ENCODE assay signal across 18 mouse cellular contexts in genomic region chr7:28385196-28385595, GRCm38 (mm10). TPM values are rescaled to one million over a fixed set of nuclear protein-coding genes. Genes with fewer than 3 reads are reported as not detected.
DNase-seq lines count a peak whose midpoint lies in the region; ATAC-seq and TF ChIP-seq lines count a peak whose summit lies in the region.
"Had no signal": no experiment of that assay in that cellular context is flagged by ENCODE, and none has a peak within 500 bp of the region (broad histone marks: within the 10 kb centered on the region; RNA-seq: fewer than 3 reads in every experiment).

No protein-coding gene starts in this region.

- H3K4me2 ChIP-seq in stomach, embryonic 16.5 days (ENCODE audit: low read depth, low read length): no peak overlapping the region
- H3K4me2 ChIP-seq in forebrain, embryonic 12.5 days: no peak overlapping the region
- H3K4me2 ChIP-seq: hindbrain, embryonic 14.5 days had no signal

- 71% methylated on average over 9 of the region's 9 CpGs for WGBS in bone marrow, adult 2 months
- 92% methylated on average over 9 of the region's 9 CpGs for WGBS in stomach, embryonic 16.5 days
- WGBS in forebrain, embryonic 12.5 days: 89% methylated on average over 9 of the region's 9 CpGs

- TF ChIP-seq CTCF in layer of hippocampus, adult 2 months (conservative IDR thresholded peaks at IDR 0.05): no peak
- TF ChIP-seq CTCF in bone marrow, adult 2 months (IDR thresholded peaks at IDR 0.05; ENCODE audit: control insufficient read depth, insufficient read depth, low read length): no peak

- no peak for ATAC-seq in stomach, embryonic 16.5 days (ENCODE audit: insufficient read depth, low FRiP score)
- no peak for ATAC-seq in forebrain, embryonic 12.5 days (ENCODE audit: low FRiP score)
- ATAC-seq: forebrain, postnatal 0 days; Patski had no signal

- H3K36me3 ChIP-seq in stomach, embryonic 16.5 days (ENCODE audit: control insufficient read depth, insufficient read depth, low read length): peaks cover 7% of the 10 kb centered on the region; the same call in 1 of the 2 replicates
- peaks cover 44% of the 10 kb centered on the region for H3K36me3 ChIP-seq in forebrain, embryonic 12.5 days (replicated peaks)

- H3K9me3 ChIP-seq in stomach, embryonic 16.5 days (replicated peaks; ENCODE audit: control insufficient read depth, low read length): no peaks in the 10 kb centered on the region
- no peaks in the 10 kb centered on the region for H3K9me3 ChIP-seq in forebrain, embryonic 12.5 days

- TF ChIP-seq POLR2A in bone marrow, adult 2 months (IDR thresholded peaks at IDR 0.05; ENCODE audit: borderline replicate concordance, control insufficient read depth, low read depth, low read length): no peak

- peak overlapping the region; percentile 32; the same call in 1 of the 2 replicates for H3K27ac ChIP-seq in layer of hippocampus, adult 2 months
- H3K27ac ChIP-seq in bone marrow, adult 2 months (ENCODE audit: control insufficient read depth, insufficient read depth, low read depth, low read length, poor library complexity): peak overlapping the region; percentile 92
- H3K27ac ChIP-seq in brown adipose tissue, adult 24 weeks (replicated peaks; ENCODE audit: low read depth, low read length): peak overlapping the region; percentile 57
- 0 out of 2 replicates have a peak overlapping the region, but pooled peaks have one; percentile 22 for H3K27ac ChIP-seq in stomach, embryonic 16.5 days (ENCODE audit: low read length)
- H3K27ac ChIP-seq in forebrain, embryonic 12.5 days: no peak overlapping the region
- H3K27ac ChIP-seq: hindbrain, embryonic 14.5 days; left cerebral cortex, adult 2 months had no signal

- H3K4me3 ChIP-seq in layer of hippocampus, adult 2 months: no peak overlapping the region
- H3K4me3 ChIP-seq in bone marrow, adult 2 months (replicated peaks; ENCODE audit: control insufficient read depth, low read depth, low read length): no peak overlapping the region
- no peak overlapping the region for H3K4me3 ChIP-seq in brown adipose tissue, adult 24 weeks (ENCODE audit: insufficient read depth, low read depth, low read length)
- H3K4me3 ChIP-seq in stomach, embryonic 16.5 days (replicated peaks; ENCODE audit: low read length): no peak overlapping the region
- H3K4me3 ChIP-seq in forebrain, embryonic 12.5 days (replicated peaks): no peak overlapping the region
- H3K4me3 ChIP-seq: erythroblast, embryonic 14.5 days; left cerebral cortex, adult 2 months had no signal

- H3K27me3 ChIP-seq in stomach, embryonic 16.5 days (ENCODE audit: control insufficient read depth, insufficient read depth, low read length): no peaks in the 10 kb centered on the region
- no peaks in the 10 kb centered on the region; the same call in 1 of the 2 replicates for H3K27me3 ChIP-seq in forebrain, embryonic 12.5 days
- H3K27me3 ChIP-seq: Patski had no signal

- no peak for DNase-seq in layer of hippocampus, adult 2 months (ENCODE audit: low spot score in 2 of 2)
- no peak for DNase-seq in layer of hippocampus, adult 8-10 months (ENCODE audit: low spot score in 2 of 2)
- DNase-seq in cerebellum, postnatal 10 days: no peak
- DNase-seq: cerebellum, adult 11 months; cerebellum, postnatal 25 days; forebrain, postnatal 0 days; kidney, adult 11 months; kidney, postnatal 10 days; lung, postnatal 10 days; right cerebral cortex, adult 18-20 months had no signal

- peaks cover 14% of the 10 kb centered on the region for H3K4me1 ChIP-seq in bone marrow, adult 2 months (ENCODE audit: control insufficient read depth, insufficient read depth, low read length)
- H3K4me1 ChIP-seq in brown adipose tissue, adult 24 weeks (ENCODE audit: control insufficient read depth, insufficient read depth, insufficient read length, low read length): peaks cover 22% of the 10 kb centered on the region
- H3K4me1 ChIP-seq in stomach, embryonic 16.5 days (ENCODE audit: control insufficient read depth, insufficient read depth, low read length): peaks cover 35% of the 10 kb centered on the region
- H3K4me1 ChIP-seq in forebrain, embryonic 12.5 days: peaks cover 23% of the 10 kb centered on the region

- H3K9ac ChIP-seq in stomach, embryonic 16.5 days (ENCODE audit: low read length): no peak overlapping the region
- H3K9ac ChIP-seq in forebrain, embryonic 12.5 days: no peak overlapping the region
- H3K9ac ChIP-seq: forebrain, postnatal 0 days; hindbrain, embryonic 14.5 days had no signal

RNA-seq across cellular contexts. Expression of gene Zfp36, which starts 5.1 kb away (rescaled TPM):
- total RNA-seq in layer of hippocampus, adult 2 months (2021): 1 to 10 TPM; 2.0 to 3.2 TPM
- total RNA-seq in layer of hippocampus, adult 8-10 months (2022): 1 to 10 TPM; 1.8 to 7.9 (median 5.0) TPM
- polyA plus RNA-seq in bone marrow, adult 2 months (2011; ENCODE audit: insufficient read depth, insufficient read length, low replicate concordance, missing spikeins): 25.5 and 53.7 TPM in 2 replicates
- polyA plus RNA-seq in brown adipose tissue, adult 24 weeks (2012; ENCODE audit: insufficient read depth, insufficient read length, missing spikeins): 25.1 and 70.2 TPM in 2 replicates
- polyA plus RNA-seq in stomach, embryonic 16.5 days (2015; fragmentation: Nextera tagmentation; extraction: Ambion mirVana): 26.1 and 35.1 TPM in 2 replicates
- polyA plus RNA-seq in forebrain, embryonic 12.5 days (2016; fragmentation: Nextera tagmentation; extraction: Ambion mirVana): 5.1 and 5.5 TPM in 2 replicates

RNA-seq across cellular contexts. Expression of gene Med29, which starts 7.3 kb away (rescaled TPM):
- total RNA-seq in layer of hippocampus, adult 2 months (2021): 10 to 100 TPM; 17.7 to 18.7 TPM
- total RNA-seq in layer of hippocampus, adult 8-10 months (2022): 10 to 100 TPM; 16.0 to 20.2 (median 17.1) TPM
- 12.0 and 24.2 TPM in 2 replicates for polyA plus RNA-seq in bone marrow, adult 2 months (2011; ENCODE audit: insufficient read depth, insufficient read length, low replicate concordance, missing spikeins)
- polyA plus RNA-seq in brown adipose tissue, adult 24 weeks (2012; ENCODE audit: insufficient read depth, insufficient read length, missing spikeins): 18.4 and 20.2 TPM in 2 replicates
- 38.7 and 41.2 TPM in 2 replicates for polyA plus RNA-seq in stomach, embryonic 16.5 days (2015; fragmentation: Nextera tagmentation; extraction: Ambion mirVana)
- polyA plus RNA-seq in forebrain, embryonic 12.5 days (2016; fragmentation: Nextera tagmentation; extraction: Ambion mirVana): 43.1 and 43.6 TPM in 2 replicates

RNA-seq across cellular contexts. Expression of gene Paf1, which starts 7.6 kb away (rescaled TPM):
- total RNA-seq in layer of hippocampus, adult 2 months (2021): 10 to 100 TPM; 68.4 to 79.0 TPM
- total RNA-seq in layer of hippocampus, adult 8-10 months (2022): 10 to 100 TPM; 72.9 to 77.5 (median 75.4) TPM
- polyA plus RNA-seq in bone marrow, adult 2 months (2011; ENCODE audit: insufficient read depth, insufficient read length, low replicate concordance, missing spikeins): 136 and 209 TPM in 2 replicates
- 50.4 and 62.6 TPM in 2 replicates for polyA plus RNA-seq in brown adipose tissue, adult 24 weeks (2012; ENCODE audit: insufficient read depth, insufficient read length, missing spikeins)
- polyA plus RNA-seq in stomach, embryonic 16.5 days (2015; fragmentation: Nextera tagmentation; extraction: Ambion mirVana): 84.3 and 88.5 TPM in 2 replicates
- polyA plus RNA-seq in forebrain, embryonic 12.5 days (2016; fragmentation: Nextera tagmentation; extraction: Ambion mirVana): 84.6 and 86.2 TPM in 2 replicates

RNA-seq across cellular contexts. Expression of gene Plekhg2, which starts 12.8 kb away (rescaled TPM):
- total RNA-seq in layer of hippocampus, adult 2 months (2021): 1 to 10 TPM; 5.9 to 6.8 TPM
- 1 to 10 TPM; 5.8 to 7.8 (median 6.5) TPM for total RNA-seq in layer of hippocampus, adult 8-10 months (2022)
- 15.6 and 26.3 TPM in 2 replicates for polyA plus RNA-seq in bone marrow, adult 2 months (2011; ENCODE audit: insufficient read depth, insufficient read length, low replicate concordance, missing spikeins)
- 3.1 and 3.5 TPM in 2 replicates for polyA plus RNA-seq in brown adipose tissue, adult 24 weeks (2012; ENCODE audit: insufficient read depth, insufficient read length, missing spikeins)
- 49.9 and 50.7 TPM in 2 replicates for polyA plus RNA-seq in stomach, embryonic 16.5 days (2015; fragmentation: Nextera tagmentation; extraction: Ambion mirVana)
- 67.0 and 69.7 TPM in 2 replicates for polyA plus RNA-seq in forebrain, embryonic 12.5 days (2016; fragmentation: Nextera tagmentation; extraction: Ambion mirVana)

RNA-seq across cellular contexts. Expression of gene Rps16, which starts 34.7 kb away (rescaled TPM):
- 100 to 1,000 TPM; 490 to 496 TPM for total RNA-seq in layer of hippocampus, adult 2 months (2021)
- total RNA-seq in layer of hippocampus, adult 8-10 months (2022): 100 to 1,000 TPM; 531 to 646 (median 582) TPM
- 838 and 1,358 TPM in 2 replicates for polyA plus RNA-seq in bone marrow, adult 2 months (2011; ENCODE audit: insufficient read depth, insufficient read length, low replicate concordance, missing spikeins)
- 404 and 482 TPM in 2 replicates for polyA plus RNA-seq in brown adipose tissue, adult 24 weeks (2012; ENCODE audit: insufficient read depth, insufficient read length, missing spikeins)
- polyA plus RNA-seq in stomach, embryonic 16.5 days (2015; fragmentation: Nextera tagmentation; extraction: Ambion mirVana): 800 and 962 TPM in 2 replicates
- polyA plus RNA-seq in forebrain, embryonic 12.5 days (2016; fragmentation: Nextera tagmentation; extraction: Ambion mirVana): 594 and 628 TPM in 2 replicates
